Mouse (Mus musculus) liver, embryonic 13.5 days (tissue): Measurements from ENCODE around the gene Wdr31. TPM values are rescaled to one million over a fixed set of nuclear protein-coding genes. Genes with fewer than 3 reads are reported as not detected.
"Not testable (repeated sequence)": the region's sequence is repeated elsewhere in the genome, so short reads cannot be mapped to it uniquely, and the experiment has no call there.

ENCODE experiments used
- ATAC-seq: fragments of 200-750 bp; cut with Nextera tagmentation; 2 replicates; pipeline ENCODE4 v1.8.0; 2017; ENCODE audit warnings: low read depth, mild to moderate bottlenecking, moderate number of reproducible peaks, moderate library complexity
- DNase-seq: peaks from one replicate; pipeline ENCODE4 v3.0.0; 2022
- H3K27ac ChIP-seq: fragments of 300-500 bp; sonication (generic); 2 replicates; pipeline ENCODE4 v1.5.1; 2015; ENCODE audit warnings: moderate library complexity, mild to moderate bottlenecking, inconsistent platforms
- H3K27me3 ChIP-seq: fragments of 300-500 bp; sonication (generic); 2 replicates; pipeline ENCODE4 v1.6.1; 2015; ENCODE audit warnings: mild to moderate bottlenecking, inconsistent platforms
- H3K36me3 ChIP-seq: fragments of 300-500 bp; sonication (generic); 2 replicates; pipeline ENCODE4 v1.6.1; 2015; ENCODE audit warnings: mild to moderate bottlenecking, inconsistent platforms
- H3K4me1 ChIP-seq: fragments of 300-500 bp; sonication (generic); replicated peaks from 2 replicates; pipeline ENCODE4 v1.6.1; 2015; ENCODE audit warnings: inconsistent platforms
- H3K4me2 ChIP-seq: fragments of 300-500 bp; sonication (generic); 2 replicates; pipeline ENCODE4 v1.6.1; 2015; ENCODE audit warnings: inconsistent platforms, mild to moderate bottlenecking, moderate library complexity
- H3K4me3 ChIP-seq: fragments of 300-500 bp; sonication (generic); replicated peaks from 2 replicates; pipeline ENCODE4 v1.5.1; 2015; ENCODE audit warnings: mild to moderate bottlenecking, inconsistent platforms
- H3K9ac ChIP-seq: fragments of 300-500 bp; sonication (generic); 2 replicates; pipeline ENCODE4 v1.6.1; 2015; ENCODE audit warnings: mild to moderate bottlenecking, inconsistent platforms
- H3K9me3 ChIP-seq: fragments of 300-500 bp; sonication (generic); replicated peaks from 2 replicates; pipeline ENCODE4 v1.6.1; 2016; ENCODE audit warnings: inconsistent platforms
- WGBS: fragments of 180-500 bp; shearing (Covaris S2); methylation state at CpG from one replicate; pipeline ENCODE4 v1.1.7; 2015; ENCODE audit not compliant: insufficient replicate concordance; 5-methylcytosine and 5-hydroxymethylcytosine counted together
- polyA plus RNA-seq: library from polyadenylated mRNA; unstranded; fragments of >200 nt; fragmentation: Nextera tagmentation; extraction: Ambion mirVana; gene quantifications from 2 replicates; pipeline ENCODE4 v1.2.1, GENCODE M21; 2015

The Wdr31 gene
- polyA plus RNA-seq, 1 experiment from 2014 or later: 1.6 TPM

- not testable (repeated sequence) for H3K27ac ChIP-seq, ATAC-seq, H3K36me3 ChIP-seq, DNase-seq, H3K9me3 ChIP-seq
- peaks cover 50% of the 10 kb centered on the region for H3K27me3 ChIP-seq
- H3K4me3 ChIP-seq: peak overlapping the region; percentile 57
- peaks cover 25% of the 10 kb centered on the region for H3K4me1 ChIP-seq
- WGBS: 11% methylated on average over 11 of the region's 11 CpGs
- peak overlapping the region; percentile 52; the same call in 1 of the 2 replicates for H3K9ac ChIP-seq
- H3K4me2 ChIP-seq: peak overlapping the region; percentile 80
These were observed 8.9 kb upstream of the Wdr31 start for GRCm38 (mm10) chr4:62479593-62479936.

- H3K9me3 ChIP-seq: no peaks in the 10 kb centered on the region
- H3K27me3 ChIP-seq: peaks cover 50% of the 10 kb centered on the region
- H3K9ac ChIP-seq: no peak overlapping the region
- H3K4me2 ChIP-seq: no peak overlapping the region
- WGBS: 73% methylated on average over 6 of the region's 6 CpGs
- H3K4me3 ChIP-seq: no peak overlapping the region
- no peaks in the 10 kb centered on the region for H3K36me3 ChIP-seq
- no peak for DNase-seq
- H3K27ac ChIP-seq: no peak overlapping the region
- ATAC-seq: no peak
- peaks cover 26% of the 10 kb centered on the region for H3K4me1 ChIP-seq
These were observed 7.0 kb upstream of the Wdr31 start for GRCm38 (mm10) chr4:62477542-62478244.

- Histone ChIP-seq H3K4me3 (no peak overlapping the region), H3K4me2 (no peak overlapping the region), H3K27ac (no peak overlapping the region), H3K4me1 (peaks cover 24% of the 10 kb centered on the region), H3K27me3 (peaks cover 31% of the 10 kb centered on the region), H3K36me3 (no peaks in the 10 kb centered on the region), H3K9ac (no peak overlapping the region), H3K9me3 (no peaks in the 10 kb centered on the region)
- DNase-seq (no peak), ATAC-seq (no peak)
- 74% methylated on average over 6 of the region's 6 CpGs for WGBS
These were observed 5.1 kb upstream of the Wdr31 start for GRCm38 (mm10) chr4:62475793-62476192.

GRCm38 (mm10) chr4:62475131-62475530 is 4.4 kb upstream of the Wdr31 start:
- ATAC-seq (no peak), DNase-seq (no peak)
- no peaks in the 10 kb centered on the region for H3K36me3 ChIP-seq
- H3K27ac ChIP-seq: no peak overlapping the region
- no peak overlapping the region for H3K4me3 ChIP-seq
- 57% methylated on average over 2 of the region's 2 CpGs for WGBS
- no peaks in the 10 kb centered on the region for H3K9me3 ChIP-seq
- peaks cover 24% of the 10 kb centered on the region for H3K27me3 ChIP-seq
- H3K4me2 ChIP-seq: no peak overlapping the region
- peaks cover 26% of the 10 kb centered on the region for H3K4me1 ChIP-seq
- no peak overlapping the region for H3K9ac ChIP-seq

- Histone ChIP-seq H3K9ac (no peak overlapping the region), H3K4me3 (no peak overlapping the region), H3K4me1 (peaks cover 14% of the 10 kb centered on the region), H3K27ac (no peak overlapping the region), H3K27me3 (peaks cover 3% of the 10 kb centered on the region; the same call in 1 of the 2 replicates), H3K36me3 (no peaks in the 10 kb centered on the region), H3K4me2 (no peak overlapping the region), H3K9me3 (no peaks in the 10 kb centered on the region)
- 85% methylated on average over 2 of the region's 2 CpGs for WGBS
- ATAC-seq (no peak), DNase-seq (no peak)
These were observed 1.4 kb upstream of the Wdr31 start for GRCm38 (mm10) chr4:62472071-62472470.

GRCm38 (mm10) chr4:62468158-62468557 is 2.5 kb downstream of the Wdr31 start:
- no peak overlapping the region for H3K9ac ChIP-seq
- H3K27ac ChIP-seq: no peak overlapping the region
- H3K4me2 ChIP-seq: no peak overlapping the region
- 65% methylated on average over 1 of the region's 1 CpGs for WGBS
- DNase-seq: no peak
- no peaks in the 10 kb centered on the region for H3K36me3 ChIP-seq
- peaks cover 7% of the 10 kb centered on the region for H3K4me1 ChIP-seq
- no peaks in the 10 kb centered on the region for H3K27me3 ChIP-seq
- ATAC-seq: no peak
- no peak overlapping the region for H3K4me3 ChIP-seq
- no peaks in the 10 kb centered on the region for H3K9me3 ChIP-seq

GRCm38 (mm10) chr4:62463124-62463523 is 7.6 kb downstream of the Wdr31 start:
- Histone ChIP-seq H3K27ac (no peak overlapping the region), H3K9me3 (no peaks in the 10 kb centered on the region), H3K36me3 (no peaks in the 10 kb centered on the region), H3K9ac (no peak overlapping the region), H3K4me2 (no peak overlapping the region), H3K4me3 (no peak overlapping the region), H3K27me3 (no peaks in the 10 kb centered on the region), H3K4me1 (no peaks in the 10 kb centered on the region)
- no peak for DNase-seq
- no peak for ATAC-seq
- WGBS: 70% methylated on average over 2 of the region's 2 CpGs

- 83% methylated on average over 8 of the region's 8 CpGs for WGBS
- Histone ChIP-seq H3K27ac (no peak overlapping the region), H3K9ac (no peak overlapping the region), H3K9me3 (no peaks in the 10 kb centered on the region), H3K4me3 (no peak overlapping the region), H3K4me1 (no peaks in the 10 kb centered on the region), H3K36me3 (no peaks in the 10 kb centered on the region), H3K4me2 (no peak overlapping the region), H3K27me3 (no peaks in the 10 kb centered on the region)
- no peak for DNase-seq
- no peak for ATAC-seq
These were observed 10.3 kb downstream of the Wdr31 start for GRCm38 (mm10) chr4:62460348-62460747.

- DNase-seq (no peak), ATAC-seq (no peak)
- no peaks in the 10 kb centered on the region for H3K9me3 ChIP-seq
- H3K4me1 ChIP-seq: no peaks in the 10 kb centered on the region
- H3K9ac ChIP-seq: no peak overlapping the region
- no peaks in the 10 kb centered on the region for H3K36me3 ChIP-seq
- no peak overlapping the region for H3K4me2 ChIP-seq
- no peak overlapping the region for H3K4me3 ChIP-seq
- H3K27ac ChIP-seq: no peak overlapping the region
- H3K27me3 ChIP-seq: no peaks in the 10 kb centered on the region
- 83% methylated on average over 3 of the region's 3 CpGs for WGBS
These were observed 11.6 kb downstream of the Wdr31 start for GRCm38 (mm10) chr4:62459081-62459480.

- peak; percentile 21 for DNase-seq
- no peak overlapping the region for H3K9ac ChIP-seq
- H3K27ac ChIP-seq: no peak overlapping the region
- H3K36me3 ChIP-seq: no peaks in the 10 kb centered on the region
- no peaks in the 10 kb centered on the region for H3K4me1 ChIP-seq
- no peak overlapping the region for H3K4me2 ChIP-seq
- H3K4me3 ChIP-seq: no peak overlapping the region
- no peak for ATAC-seq
- 46% methylated on average over 5 of the region's 5 CpGs for WGBS
- no peaks in the 10 kb centered on the region for H3K9me3 ChIP-seq
- H3K27me3 ChIP-seq: no peaks in the 10 kb centered on the region
These were observed 15.7 kb downstream of the Wdr31 start for GRCm38 (mm10) chr4:62454995-62455394.

- Histone ChIP-seq H3K9ac (no peak overlapping the region), H3K4me2 (no peak overlapping the region), H3K27me3 (no peaks in the 10 kb centered on the region), H3K27ac (no peak overlapping the region), H3K36me3 (no peaks in the 10 kb centered on the region), H3K9me3 (no peaks in the 10 kb centered on the region), H3K4me3 (no peak overlapping the region), H3K4me1 (no peaks in the 10 kb centered on the region)
- no peak for DNase-seq
- ATAC-seq: no peak
- 69% methylated on average over 4 of the region's 4 CpGs for WGBS
These were observed 29.7 kb downstream of the Wdr31 start for GRCm38 (mm10) chr4:62440986-62441385.

- ATAC-seq: no peak
- no peak for DNase-seq
- Histone ChIP-seq H3K4me3 (no peak overlapping the region), H3K4me2 (no peak overlapping the region), H3K36me3 (no peaks in the 10 kb centered on the region), H3K4me1 (no peaks in the 10 kb centered on the region), H3K9ac (no peak overlapping the region), H3K27ac (no peak overlapping the region), H3K9me3 (no peaks in the 10 kb centered on the region), H3K27me3 (no peaks in the 10 kb centered on the region)
- 59% methylated on average over 4 of the region's 4 CpGs for WGBS
These were observed 30.2 kb downstream of the Wdr31 start for GRCm38 (mm10) chr4:62440544-62440943.
